Mouse (Mus musculus) kidney, embryonic 16.5 days (tissue): Measurements from ENCODE around the gene Irf1. TPM values are rescaled to one million over a fixed set of nuclear protein-coding genes. Genes with fewer than 3 reads are reported as not detected.

ENCODE experiments used
- ATAC-seq: fragments of 200-750 bp; cut with Nextera tagmentation; 2 replicates; pipeline ENCODE4 v1.8.0; 2017; ENCODE audit warnings: moderate TSS enrichment; ENCODE audit not compliant: low FRiP score, low TSS enrichment
- H3K27ac ChIP-seq: fragments of 300-500 bp; sonication (generic); 2 replicates; pipeline ENCODE4 v1.5.1; 2014; ENCODE audit warnings: low read length
- H3K27me3 ChIP-seq: fragments of 300-500 bp; sonication (generic); 2 replicates; pipeline ENCODE4 v1.6.1; 2014; ENCODE audit warnings: low read length, control low read depth, mixed read lengths; ENCODE audit not compliant: insufficient read depth
- H3K36me3 ChIP-seq: fragments of 300-500 bp; sonication (generic); 2 replicates; pipeline ENCODE4 v1.6.1; 2014; ENCODE audit warnings: low read length, control low read depth, mixed read lengths; ENCODE audit not compliant: insufficient read depth
- H3K4me1 ChIP-seq: fragments of 300-500 bp; sonication (generic); 2 replicates; pipeline ENCODE4 v1.6.1; 2014; ENCODE audit warnings: low read length, control low read depth, mixed read lengths; ENCODE audit not compliant: insufficient read depth
- H3K4me2 ChIP-seq: fragments of 300-500 bp; sonication (generic); replicated peaks from 2 replicates; pipeline ENCODE4 v1.6.1; 2014; ENCODE audit warnings: low read depth, low read length
- H3K4me3 ChIP-seq: fragments of 300-500 bp; sonication (generic); 2 replicates; pipeline ENCODE4 v1.5.1; 2014; ENCODE audit warnings: mild to moderate bottlenecking, low read length
- H3K9ac ChIP-seq: fragments of 300-500 bp; sonication (generic); replicated peaks from 2 replicates; pipeline ENCODE4 v1.6.1; 2014; ENCODE audit warnings: low read length
- H3K9me3 ChIP-seq: fragments of 300-500 bp; sonication (generic); 2 replicates; pipeline ENCODE4 v1.6.1; 2016; ENCODE audit warnings: low read length, control low read depth
- WGBS: fragments of 180-500 bp; shearing (Covaris S2); extraction: QIAGEN DNeasy Blood & Tissue Kit; methylation state at CpG from one replicate; pipeline ENCODE4 v1.1.7; 2014; 5-methylcytosine and 5-hydroxymethylcytosine counted together
- polyA plus RNA-seq: library from polyadenylated mRNA; unstranded; fragments of >200 nt; fragmentation: Nextera tagmentation; extraction: Ambion mirVana; gene quantifications from 2 replicates; pipeline ENCODE4 v1.2.1, GENCODE M21; 2015

The Irf1 gene
- polyA plus RNA-seq, 1 experiment from 2014 or later, result 16.9 TPM

DNA sequence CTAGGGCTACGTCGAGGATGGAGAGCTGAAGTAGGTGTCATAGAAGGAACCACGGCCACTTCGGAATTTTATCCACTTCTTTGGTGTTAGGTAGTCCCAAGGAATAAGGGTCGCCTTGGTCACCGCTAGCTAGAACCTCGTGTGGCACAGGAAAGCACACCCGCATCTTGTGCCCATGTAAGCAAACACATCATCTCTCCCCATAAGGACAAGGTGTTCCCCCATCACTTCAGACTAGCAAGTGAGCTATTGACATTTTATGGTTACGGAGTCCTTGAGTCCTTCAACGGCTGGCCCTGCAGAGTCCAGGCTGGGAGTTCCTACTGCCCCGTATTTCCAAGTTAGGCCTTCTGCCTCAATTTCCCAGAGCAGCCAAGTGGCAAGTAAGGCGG lies 633 bp upstream of the Irf1 start:
- ATAC-seq, result no peak
- 0 out of 2 replicates have a peak overlapping the region, but pooled peaks have one; percentile 76 for H3K9ac ChIP-seq
- H3K4me2 ChIP-seq, result peak overlapping the region; percentile 68
- no peak overlapping the region for H3K27ac ChIP-seq
- peaks cover 5% of the 10 kb centered on the region; the same call in 1 of the 2 replicates for H3K36me3 ChIP-seq
- 53% methylated on average over 12 of the region's 12 CpGs for WGBS
- H3K4me3 ChIP-seq, result peak overlapping the region; percentile 76
- H3K27me3 ChIP-seq, result no peaks in the 10 kb centered on the region
- H3K9me3 ChIP-seq, result no peaks in the 10 kb centered on the region
- peaks cover 2% of the 10 kb centered on the region for H3K4me1 ChIP-seq

DNA sequence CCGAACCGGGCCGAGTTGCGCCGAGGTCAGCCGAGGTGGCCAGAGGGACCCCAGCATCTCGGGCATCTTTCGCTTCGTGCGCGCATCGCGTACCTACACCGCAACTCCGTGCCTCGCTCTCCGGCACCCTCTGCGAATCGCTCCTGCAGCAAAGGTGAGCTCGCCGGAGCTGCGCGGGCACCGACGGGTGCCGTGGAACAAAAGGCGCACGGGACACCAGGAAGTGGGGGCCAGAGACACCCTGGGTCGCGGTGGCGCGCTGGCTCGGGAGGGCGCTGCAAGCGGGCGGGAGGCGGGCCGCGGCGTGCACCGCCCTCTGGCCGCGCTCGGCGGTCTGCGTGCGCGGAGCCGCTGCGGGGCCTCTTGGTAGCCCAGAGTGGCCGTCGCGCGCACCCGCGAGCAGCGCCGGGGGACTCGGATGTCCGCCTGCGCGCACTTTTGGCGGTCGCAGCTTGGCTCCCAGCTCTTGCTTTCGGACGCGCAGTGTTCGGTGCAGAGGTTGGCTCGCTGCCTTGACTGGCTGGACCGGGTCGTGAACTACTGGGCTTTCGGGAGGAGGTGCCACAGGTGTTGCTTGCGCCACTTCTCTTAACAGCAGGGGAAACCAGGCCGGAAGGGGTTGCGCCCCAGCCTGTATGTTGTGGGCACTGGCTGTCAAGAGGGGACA lies 444 bp downstream of the Irf1 start:
- H3K4me2 ChIP-seq, result peak overlapping the region; percentile 68
- H3K9me3 ChIP-seq, result no peaks in the 10 kb centered on the region
- WGBS, result under 1% methylated on average over 75 of the region's 75 CpGs
- H3K9ac ChIP-seq, result peak overlapping the region; percentile 76
- H3K27me3 ChIP-seq, result no peaks in the 10 kb centered on the region
- peak; percentile 84 for ATAC-seq
- peak overlapping the region; percentile 66 for H3K27ac ChIP-seq
- H3K4me3 ChIP-seq, result peak overlapping the region; percentile 76
- no peaks in the 10 kb centered on the region for H3K4me1 ChIP-seq
- peaks cover 9% of the 10 kb centered on the region; the same call in 1 of the 2 replicates for H3K36me3 ChIP-seq

DNA sequence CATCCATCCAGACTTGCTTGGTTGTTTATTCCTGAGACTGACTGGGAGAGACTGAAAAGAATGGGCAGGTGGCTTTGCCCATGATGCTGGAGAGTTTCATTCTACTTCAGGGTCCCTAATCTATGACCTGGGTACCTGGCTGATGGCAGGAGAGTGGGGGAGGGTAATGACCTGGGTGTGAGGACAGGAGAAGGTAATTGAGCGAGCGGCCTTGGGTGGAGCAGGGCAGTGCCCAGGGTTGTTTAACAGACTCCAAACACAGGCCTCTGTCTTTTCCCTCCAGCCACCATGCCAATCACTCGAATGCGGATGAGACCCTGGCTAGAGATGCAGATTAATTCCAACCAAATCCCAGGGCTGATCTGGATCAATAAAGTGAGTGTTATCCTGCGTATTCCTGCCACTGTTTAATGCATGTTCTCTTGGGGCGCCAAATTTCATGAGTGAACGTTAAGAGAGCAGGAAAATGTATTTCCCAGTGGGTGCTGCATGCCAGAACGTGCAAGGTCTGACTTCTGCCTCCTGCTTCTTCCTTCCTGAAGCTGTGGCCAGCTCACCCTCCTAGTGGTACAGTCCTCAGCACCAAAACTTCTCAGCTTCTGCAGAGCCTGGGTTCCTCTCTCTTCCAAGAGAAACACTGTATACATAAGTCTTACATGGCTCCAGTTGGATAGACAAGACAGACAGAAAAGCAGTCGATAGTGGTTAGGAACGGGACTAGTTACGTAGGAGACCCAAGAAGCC lies 1.4 kb downstream of the Irf1 start:
- Histone ChIP-seq H3K4me1 (no peaks in the 10 kb centered on the region), H3K4me3 (peak overlapping the region; percentile 76), H3K27ac (no peak overlapping the region), H3K27me3 (no peaks in the 10 kb centered on the region), H3K9ac (no peak overlapping the region; the same call in 1 of the 2 replicates), H3K9me3 (no peaks in the 10 kb centered on the region), H3K4me2 (peak overlapping the region; percentile 68), H3K36me3 (peaks cover 11% of the 10 kb centered on the region)
- WGBS, result 84% methylated on average over 11 of the region's 11 CpGs
- no peak for ATAC-seq

GRCm38 (mm10) chr11:53772536-53772935 lies 2.7 kb downstream of the Irf1 start:
- no peak for ATAC-seq
- Histone ChIP-seq H3K27me3 (no peaks in the 10 kb centered on the region), H3K9ac (no peak overlapping the region), H3K4me2 (no peak overlapping the region), H3K4me3 (no peak overlapping the region), H3K27ac (no peak overlapping the region), H3K9me3 (no peaks in the 10 kb centered on the region), H3K4me1 (no peaks in the 10 kb centered on the region), H3K36me3 (peaks cover 18% of the 10 kb centered on the region)
- WGBS, result 83% methylated on average over 9 of the region's 9 CpGs

DNA sequence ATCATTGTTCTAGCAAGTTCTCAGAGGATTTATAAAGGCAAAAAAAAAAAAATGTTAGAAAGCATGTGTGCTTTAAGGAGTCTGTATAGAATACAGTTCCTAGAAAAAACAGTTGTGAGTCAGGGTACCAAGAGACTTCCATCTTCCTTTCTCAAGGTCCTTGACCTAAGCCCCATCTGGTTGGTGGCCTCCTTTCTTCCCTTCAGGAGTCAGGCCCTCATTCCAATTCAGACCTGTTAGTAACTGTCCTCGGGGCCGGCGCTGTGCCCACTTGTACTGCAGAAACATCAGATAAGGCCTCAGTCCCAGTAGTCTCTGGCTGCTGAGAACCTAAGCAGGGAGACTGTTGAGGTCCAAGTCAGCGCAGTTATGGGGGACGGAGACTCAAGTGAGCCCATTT lies 3.3 kb downstream of the Irf1 start, which contains the start of gene Gm17334:
Gene Gm17334, minus strand, starts transcription at position 101 of the 400 bp plus-strand sequence.
- Histone ChIP-seq H3K9me3 (no peaks in the 10 kb centered on the region), H3K4me1 (no peaks in the 10 kb centered on the region), H3K4me2 (no peak within 1 kb of the TSS), H3K27me3 (no peaks in the 10 kb centered on the region), H3K36me3 (peaks cover 18% of the 10 kb centered on the region), H3K4me3 (no peak within 1 kb of the TSS), H3K27ac (no peak within 1 kb of the TSS), H3K9ac (no peak within 1 kb of the TSS)
- WGBS, result 95% methylated on average over 5 of the region's 5 CpGs
- no peak for ATAC-seq

GRCm38 (mm10) chr11:53773641-53774360 lies 4.0 kb downstream of the Irf1 start:
- ATAC-seq, result no peak
- Histone ChIP-seq H3K9ac (no peak overlapping the region), H3K4me1 (no peaks in the 10 kb centered on the region), H3K4me2 (no peak overlapping the region), H3K27ac (no peak overlapping the region), H3K36me3 (peaks cover 18% of the 10 kb centered on the region), H3K9me3 (no peaks in the 10 kb centered on the region), H3K4me3 (no peak overlapping the region), H3K27me3 (no peaks in the 10 kb centered on the region)
- WGBS, result 92% methylated on average over 16 of the region's 16 CpGs

DNA sequence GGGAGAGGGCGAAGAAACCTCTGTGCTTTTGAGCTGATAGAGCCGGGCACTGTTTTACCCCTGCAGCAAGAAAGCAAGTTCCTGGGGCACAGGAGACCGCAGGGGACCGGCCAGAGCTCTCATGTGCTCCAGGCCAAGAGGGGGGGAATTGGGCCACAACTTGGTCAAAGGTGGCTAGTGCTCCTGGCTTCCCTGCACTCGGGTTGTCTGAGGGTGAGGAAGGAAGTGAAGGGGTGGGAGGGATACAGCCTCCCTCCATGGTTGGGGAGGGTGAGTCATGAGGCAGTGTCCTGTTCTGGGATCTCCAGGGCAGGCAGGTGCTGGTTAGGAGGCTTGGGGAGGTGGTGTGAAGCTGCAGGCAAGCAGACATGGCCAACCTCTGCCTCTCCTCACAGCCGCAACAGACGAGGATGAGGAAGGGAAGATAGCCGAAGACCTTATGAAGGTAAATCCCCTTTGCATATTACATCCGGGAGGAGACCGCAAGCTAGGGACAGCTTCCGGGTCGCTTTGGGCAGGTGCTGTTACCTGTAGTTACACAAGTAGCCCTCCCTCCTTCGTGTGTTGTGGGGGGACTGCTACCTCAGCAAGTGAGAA lies 4.9 kb downstream of the Irf1 start:
- 86% methylated on average over 13 of the region's 13 CpGs for whole genome bisulfite sequencing
- Histone ChIP-seq H3K27ac (no peak overlapping the region), H3K4me1 (no peaks in the 10 kb centered on the region), H3K4me3 (no peak overlapping the region), H3K27me3 (no peaks in the 10 kb centered on the region), H3K9me3 (no peaks in the 10 kb centered on the region), H3K4me2 (no peak overlapping the region), H3K9ac (no peak overlapping the region), H3K36me3 (peaks cover 18% of the 10 kb centered on the region)
- ATAC-seq, result no peak

- Histone ChIP-seq H3K9me3 (no peaks in the 10 kb centered on the region), H3K36me3 (peaks cover 18% of the 10 kb centered on the region), H3K4me3 (no peak overlapping the region), H3K27ac (no peak overlapping the region), H3K27me3 (no peaks in the 10 kb centered on the region), H3K4me1 (no peaks in the 10 kb centered on the region), H3K9ac (no peak overlapping the region), H3K4me2 (no peak overlapping the region)
- ATAC-seq, result no peak
- WGBS, result 58% methylated on average over 5 of the region's 5 CpGs
These were observed 7.9 kb downstream of the Irf1 start for GRCm38 (mm10) chr11:53777736-53778135.

DNA sequence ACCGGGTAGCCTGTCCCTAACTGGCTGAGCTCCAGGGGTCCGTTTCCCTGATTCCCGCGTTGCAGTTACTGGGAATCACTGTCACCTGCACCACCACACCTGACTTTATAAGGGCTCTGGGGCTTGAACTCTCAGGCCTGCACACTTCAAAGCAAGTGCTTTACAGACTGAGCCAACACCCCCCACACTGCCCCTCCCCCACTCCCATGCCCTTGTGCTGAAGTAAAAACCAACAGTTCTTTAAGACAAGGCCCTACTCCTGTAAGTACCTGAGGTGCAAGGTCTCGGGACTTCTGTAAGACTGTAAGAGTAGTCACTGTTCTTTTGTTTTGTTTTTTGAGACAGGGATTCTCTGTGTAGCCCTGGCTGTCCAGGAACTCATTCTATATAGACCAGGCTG lies 8.6 kb downstream of the Irf1 start:
- Histone ChIP-seq H3K27ac (no peak overlapping the region), H3K36me3 (peaks cover 18% of the 10 kb centered on the region), H3K27me3 (no peaks in the 10 kb centered on the region), H3K4me1 (no peaks in the 10 kb centered on the region), H3K9me3 (no peaks in the 10 kb centered on the region), H3K4me2 (no peak overlapping the region), H3K9ac (no peak overlapping the region), H3K4me3 (no peak overlapping the region)
- WGBS, result 74% methylated on average over 5 of the region's 5 CpGs
- no peak for ATAC-seq
